Mouse (Mus musculus) MEL (cell line): ENCODE data around the gene Tubd1. TPM values are rescaled to one million over a fixed set of nuclear protein-coding genes. Genes with fewer than 3 reads are reported as not detected.

Experiments
- DNase-seq: peaks from one replicate; pipeline ENCODE4 v3.0.0; 2011; ENCODE audit warnings: low read depth, low spot score
- H3K27ac ChIP-seq: 2 replicates; pipeline ENCODE4 v1.5.1; 2012; ENCODE audit warnings: low read depth, mild to moderate bottlenecking, control low read depth, low read length, moderate library complexity; ENCODE audit not compliant: control insufficient read depth
- H3K27me3 ChIP-seq, 2 experiments: fragments of 150-350 bp in 1 of 2; sonication (generic) in 1 of 2; 2 replicates each; pipeline ENCODE4 v1.6.1; 2012; ENCODE audit warnings: low read length in 2 of 2, mild to moderate bottlenecking in 2 of 2, improper control_type of control experiment in 1 of 2, moderate library complexity in 1 of 2; ENCODE audit not compliant: insufficient read depth in 2 of 2, control insufficient read depth in 1 of 2
- H3K36me3 ChIP-seq, 2 experiments: 2 replicates each; pipeline ENCODE4 v1.6.1; 2012 to 2014; ENCODE audit warnings: low read length in 2 of 2, improper control_type of control experiment in 1 of 2, inconsistent platforms in 1 of 2, mild to moderate bottlenecking in 1 of 2; ENCODE audit not compliant: insufficient read depth in 2 of 2, control insufficient read depth in 1 of 2
- H3K4me1 ChIP-seq, 2 experiments: fragments of 150-350 bp in 1 of 2; sonication (generic) in 1 of 2; 2 replicates each; pipeline ENCODE4 v1.6.1; 2012; ENCODE audit warnings: low read length in 2 of 2, improper control_type of control experiment in 1 of 2, mild to moderate bottlenecking in 1 of 2; ENCODE audit not compliant: insufficient read depth in 2 of 2, control insufficient read depth in 1 of 2
- H3K4me3 ChIP-seq, 2 experiments: fragments of 150-350 bp in 1 of 2; sonication (generic) in 1 of 2; 2 replicates each; pipeline ENCODE4 v1.5.1; 2012; ENCODE audit warnings: low read depth in 2 of 2, low read length in 2 of 2, mild to moderate bottlenecking in 2 of 2, moderate library complexity in 2 of 2, control low read depth in 1 of 2, improper control_type of control experiment in 1 of 2; ENCODE audit not compliant: control insufficient read depth in 1 of 2, insufficient read depth in 1 of 2
- H3K79me2 ChIP-seq: 2 replicates; pipeline ENCODE4 v1.6.1; 2012; ENCODE audit warnings: mild to moderate bottlenecking, low read length, moderate library complexity; ENCODE audit not compliant: control insufficient read depth, poor library complexity, insufficient read depth
- H3K9ac ChIP-seq: 2 replicates; pipeline ENCODE4 v1.6.1; 2012; ENCODE audit warnings: low read depth, mild to moderate bottlenecking, control low read depth, low read length, moderate library complexity; ENCODE audit not compliant: control insufficient read depth, poor library complexity, severe bottlenecking
- H3K9me3 ChIP-seq: fragments of 150-350 bp; sonication (generic); replicated peaks from 2 replicates; pipeline ENCODE4 v1.6.1; 2012; ENCODE audit warnings: mild to moderate bottlenecking, low read length, improper control_type of control experiment, moderate library complexity; ENCODE audit not compliant: insufficient read depth
- BHLHE40 ChIP-seq: IDR thresholded peaks from 2 replicates; pipeline ENCODE4 v1.6.1; 2012; ENCODE audit warnings: low read depth, mild to moderate bottlenecking, inconsistent platforms, low read length, improper control_type of control experiment, borderline replicate concordance
- CHD1 ChIP-seq: IDR thresholded peaks from 2 replicates; pipeline ENCODE4 v1.6.1; 2012; ENCODE audit warnings: low read depth, mild to moderate bottlenecking, inconsistent platforms, low read length, improper control_type of control experiment
- CTCF ChIP-seq, 3 experiments: IDR thresholded peaks in 2 of 3; conservative IDR thresholded peaks in 1 of 3; 2 replicates each; pipeline ENCODE4 v1.5.1; 2011 to 2012; ENCODE audit warnings: low read length in 3 of 3, low read depth in 2 of 3, mild to moderate bottlenecking in 2 of 3, improper control_type of control experiment in 1 of 3, inconsistent platforms in 1 of 3, mixed read lengths in 1 of 3, moderate library complexity in 1 of 3; ENCODE audit not compliant: control insufficient read depth in 1 of 3, insufficient read depth in 1 of 3, poor library complexity in 1 of 3, severe bottlenecking in 1 of 3
- EP300 ChIP-seq, 2 experiments: IDR thresholded peaks; 2 replicates each; pipeline ENCODE4 v1.6.1; 2011; ENCODE audit warnings: improper control_type of control experiment in 2 of 2, low read length in 2 of 2, low read depth in 1 of 2, mild to moderate bottlenecking in 1 of 2
- ETS1 ChIP-seq: IDR thresholded peaks from 2 replicates; pipeline ENCODE4 v1.6.1; 2012; ENCODE audit warnings: low read depth, mild to moderate bottlenecking, inconsistent platforms, low read length, improper control_type of control experiment, moderate library complexity
- MAFK ChIP-seq: IDR thresholded peaks from 2 replicates; pipeline ENCODE4 v1.6.1; 2011; ENCODE audit warnings: low read depth, mild to moderate bottlenecking, low read length, improper control_type of control experiment, borderline replicate concordance
- MAZ ChIP-seq: IDR thresholded peaks from 2 replicates; pipeline ENCODE4 v1.6.1; 2012; ENCODE audit warnings: low read depth, mild to moderate bottlenecking, inconsistent platforms, low read length, improper control_type of control experiment
- MYB ChIP-seq: IDR thresholded peaks from 2 replicates; pipeline ENCODE4 v1.6.1; 2011; ENCODE audit warnings: mild to moderate bottlenecking, low read depth, low read length, improper control_type of control experiment
- MYC ChIP-seq: IDR thresholded peaks from 2 replicates; pipeline ENCODE4 v1.6.1; 2011; ENCODE audit warnings: low read depth, mild to moderate bottlenecking, low read length, improper control_type of control experiment, moderate library complexity
- NELFE ChIP-seq: IDR thresholded peaks from 2 replicates; pipeline ENCODE4 v1.6.1; 2011; ENCODE audit warnings: low read depth, low read length, improper control_type of control experiment
- POLR2A ChIP-seq, 2 experiments: IDR thresholded peaks; 2 replicates each; pipeline ENCODE4 v1.6.1; 2011 to 2012; ENCODE audit warnings: low read length in 2 of 2, mild to moderate bottlenecking in 2 of 2, control low read depth in 1 of 2, improper control_type of control experiment in 1 of 2, low read depth in 1 of 2, moderate library complexity in 1 of 2; ENCODE audit not compliant: control insufficient read depth in 1 of 2, insufficient read depth in 1 of 2, poor library complexity in 1 of 2
- POLR2AphosphoS2 ChIP-seq: IDR thresholded peaks from 2 replicates; pipeline ENCODE4 v1.6.1; 2011; ENCODE audit warnings: low read length, improper control_type of control experiment
- POLR2AphosphoS5 ChIP-seq: IDR thresholded peaks from 2 replicates; pipeline ENCODE4 v1.6.1; 2012; ENCODE audit warnings: low read depth, borderline replicate concordance, mild to moderate bottlenecking, inconsistent platforms, low read length, moderate library complexity, mixed read lengths
- RCOR1 ChIP-seq: IDR thresholded peaks from 2 replicates; pipeline ENCODE4 v1.6.1; 2012; ENCODE audit warnings: low read depth, mild to moderate bottlenecking, inconsistent platforms, low read length, improper control_type of control experiment
- SIN3A ChIP-seq: IDR thresholded peaks from 2 replicates; pipeline ENCODE4 v1.6.1; 2012; ENCODE audit warnings: low read length, improper control_type of control experiment, inconsistent platforms
- SMC3 ChIP-seq: IDR thresholded peaks from 2 replicates; pipeline ENCODE4 v1.6.1; 2011; ENCODE audit warnings: low read depth, low read length, improper control_type of control experiment
- TBP ChIP-seq: IDR thresholded peaks from 2 replicates; pipeline ENCODE4 v1.8.0; 2011; ENCODE audit warnings: low read depth, low read length, improper control_type of control experiment
- ZMIZ1 ChIP-seq: IDR thresholded peaks from 2 replicates; pipeline ENCODE4 v1.6.1; 2012; ENCODE audit warnings: low read depth, mild to moderate bottlenecking, inconsistent platforms, low read length, improper control_type of control experiment, moderate library complexity
- ZNF384 ChIP-seq: IDR thresholded peaks from 2 replicates; pipeline ENCODE4 v1.6.1; 2012; ENCODE audit warnings: low read depth, mild to moderate bottlenecking, inconsistent platforms, low read length, improper control_type of control experiment
- polyA plus RNA-seq, 2 experiments: library from polyadenylated mRNA; stranded (reverse) in 1 of 2; unstranded in 1 of 2; fragments of >175 nt in 1 of 2; fragments of >200 nt in 1 of 2; gene quantifications; 2 replicates each; pipeline versions ENCODE4 v1.2.1 to v1.2.4; 2012; ENCODE audit warnings: low replicate concordance in 2 of 2, low read depth in 1 of 2; ENCODE audit not compliant: insufficient read length in 2 of 2, insufficient read depth in 1 of 2, missing spikeins in 1 of 2
- total RNA-seq: library from RNA; depleted of rRNA; stranded (reverse); fragments of 300-350 nt; gene quantifications from 2 replicates; pipeline ENCODE4 v1.2.3, GENCODE M21; 2012

Gene Tubd1
- total and polyA plus RNA-seq, 3 experiments: 14.4 to 23.4 TPM; not detected in 1

- Histone ChIP-seq H3K9ac (peak overlapping the region; percentile 88), H3K79me2 (peaks cover 35% of the 10 kb centered on the region), H3K4me1 (peaks cover 11 to 25% of the 10 kb centered on the region in 2 experiments), H3K4me3 (peak overlapping the region; percentile 69 to 74), H3K36me3 (peaks cover 4 to 28% of the 10 kb centered on the region in 2 experiments; a peak in 3 of 4 replicates), H3K9me3 (no peaks in the 10 kb centered on the region), H3K27ac (peak overlapping the region; percentile 96), H3K27me3 (no peaks in the 10 kb centered on the region)
- DNase-seq: peak; percentile 73
- TF ChIP-seq NELFE: peak; percentile 42; the same call in 1 of the 2 replicates
- TF ChIP-seq ZMIZ1: peak; percentile 38; the same call in 1 of the 2 replicates
- TF ChIP-seq MYC: no peak
- TF ChIP-seq ETS1: no peak
- TF ChIP-seq RCOR1: peak; percentile 31; the same call in 1 of the 2 replicates
- TF ChIP-seq EP300 (IDR thresholded peaks at IDR 0.05; ENCODE audit: low read depth in 1 of 2, low read length in 2 of 2): 0 out of 4 replicates have a peak, but pooled peaks of 1 of the 2 experiments have one; percentile 9
- TF ChIP-seq POLR2AphosphoS2: peak; percentile 97
- TF ChIP-seq CHD1: peak; percentile 77
- peak; percentile 5; the same call in 1 of the 2 replicates for TF ChIP-seq TBP
- peak in 1 of 2 experiments; percentile 76; a peak in 3 of 4 replicates for TF ChIP-seq POLR2A (IDR thresholded peaks at IDR 0.05; ENCODE audit: control insufficient read depth in 1 of 2, insufficient read depth in 1 of 2, low read depth in 1 of 2, low read length in 2 of 2, poor library complexity in 1 of 2)
- TF ChIP-seq ZNF384: no peak
- no peak for TF ChIP-seq MAFK
- 0 out of 2 replicates have a peak, but pooled peaks have one; percentile 5 for TF ChIP-seq POLR2AphosphoS5
Observed at GRCm38 (mm10) chr11:86582543-86583260, 37.9 kb downstream of the Tubd1 start.

GRCm38 (mm10) chr11:86583313-86583825, 38.6 kb downstream of the Tubd1 start:
- H3K4me3 ChIP-seq: peak overlapping the region; percentile 30 to 88
- no peaks in the 10 kb centered on the region for H3K27me3 ChIP-seq
- peaks cover 4 to 28% of the 10 kb centered on the region in 2 experiments; a peak in 3 of 4 replicates for H3K36me3 ChIP-seq
- H3K27ac ChIP-seq: peak overlapping the region; percentile 96
- peaks cover 11 to 20% of the 10 kb centered on the region in 2 experiments for H3K4me1 ChIP-seq
- TF ChIP-seq BHLHE40: 0 out of 2 replicates have a peak, but pooled peaks have one; percentile 27
- TF ChIP-seq POLR2AphosphoS2: no peak
- 0 out of 2 replicates have a peak, but pooled peaks have one; percentile 48 for TF ChIP-seq MAZ
- 0 out of 2 replicates have a peak, but pooled peaks have one; percentile 5 for TF ChIP-seq ZNF384
- TF ChIP-seq ZMIZ1: 0 out of 2 replicates have a peak, but pooled peaks have one; percentile 16
- no peak for TF ChIP-seq CTCF (IDR thresholded peaks at IDR 0.05 in 2 of 3, conservative IDR thresholded peaks at IDR 0.05 in 1 of 3; ENCODE audit: control insufficient read depth in 1 of 3, insufficient read depth in 1 of 3, low read depth in 2 of 3, low read length in 3 of 3, poor library complexity in 1 of 3, severe bottlenecking in 1 of 3)
- TF ChIP-seq ETS1: 0 out of 2 replicates have a peak, but pooled peaks have one; percentile 9
- TF ChIP-seq MYB: no peak
- 0 out of 2 replicates have a peak, but pooled peaks have one; percentile 9 for TF ChIP-seq NELFE
- TF ChIP-seq SMC3: 0 out of 2 replicates have a peak, but pooled peaks have one; percentile 2
- 0 out of 2 replicates have a peak, but pooled peaks have one; percentile 36 for TF ChIP-seq SIN3A
- peak; percentile 10; the same call in 1 of the 2 replicates for TF ChIP-seq MYC
- peak; percentile 3; the same call in 1 of the 2 replicates for TF ChIP-seq RCOR1
- TF ChIP-seq EP300 (IDR thresholded peaks at IDR 0.05; ENCODE audit: low read depth in 1 of 2, low read length in 2 of 2): peak in 1 of 2 experiments; percentile 3; a peak in 1 of 4 replicates
- H3K9me3 ChIP-seq: no peaks in the 10 kb centered on the region
- peak overlapping the region; percentile 88 for H3K9ac ChIP-seq
- peak; percentile 65 for DNase-seq
- peaks cover 35% of the 10 kb centered on the region for H3K79me2 ChIP-seq
